Mouse (Mus musculus) cerebellum, adult 9-11 months (tissue): ENCODE measurements around the gene Fer1l5.
A peak's percentile ranks its signal among the peaks of the same experiment; 100 is the strongest.

Source experiments
- DNase-seq: peaks from one replicate; pipeline ENCODE4 v3.0.0; 2022

Gene Fer1l5

DNA sequence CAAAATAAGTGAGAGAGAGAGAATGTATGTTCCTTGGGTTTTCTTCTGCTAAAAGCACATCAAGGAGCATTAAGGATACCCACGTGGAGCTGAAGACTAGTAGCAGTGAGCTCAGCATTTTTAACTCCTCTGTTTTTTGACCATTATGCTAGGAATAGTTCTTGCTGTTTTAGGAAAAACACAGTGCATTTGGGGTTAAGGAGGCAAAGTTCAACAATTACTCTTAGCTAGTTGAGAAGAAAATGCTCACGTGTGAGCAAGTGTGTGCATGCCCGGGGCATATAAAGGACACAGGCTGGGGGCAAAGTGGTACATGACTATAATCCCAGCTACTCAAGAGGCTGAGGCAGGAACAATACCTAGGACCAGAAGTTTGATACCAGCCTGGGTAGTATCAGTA lies 61.5 kb downstream of the Fer1l5 start:
- no peak for DNase-seq

DNA sequence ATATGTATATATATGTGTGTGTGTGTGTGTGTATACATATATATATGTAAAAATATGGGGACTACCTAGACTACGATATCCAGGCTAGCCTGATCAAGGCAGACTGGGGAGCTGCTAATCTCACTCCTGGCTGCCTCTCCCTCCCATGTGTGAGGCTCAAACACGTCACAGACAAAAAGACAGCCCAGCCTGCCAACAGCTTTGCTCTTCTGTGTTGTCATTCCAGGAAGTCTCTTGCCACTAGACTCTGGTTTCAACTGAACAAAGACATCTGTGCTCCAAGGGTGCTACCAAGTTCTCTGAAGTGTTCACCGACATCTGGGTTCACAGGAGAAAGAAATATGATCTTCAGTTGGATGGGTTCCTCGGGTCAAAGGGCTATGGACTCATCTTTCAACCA lies 63.0 kb downstream of the Fer1l5 start:
- no peak for DNase-seq

DNA sequence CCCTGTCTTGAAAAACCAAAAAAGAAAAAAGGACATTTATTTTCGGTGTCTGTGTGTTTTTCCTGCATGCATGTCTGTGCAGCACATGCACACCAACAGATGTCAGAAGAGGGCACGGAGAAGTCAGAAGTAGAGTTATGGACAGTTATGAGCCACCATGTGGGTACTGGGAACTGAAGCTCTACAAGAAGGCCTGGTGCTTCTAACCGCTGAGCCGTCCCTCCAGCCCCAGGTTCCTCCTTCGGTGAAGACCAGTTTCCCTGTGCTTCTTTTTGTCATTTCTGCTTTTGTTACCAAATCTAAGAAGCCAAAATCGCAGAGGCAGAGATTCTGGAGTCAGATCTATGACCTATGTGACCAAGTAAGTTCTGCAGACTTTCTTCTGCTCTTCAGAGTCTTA lies 64.4 kb downstream of the Fer1l5 start:
- DNase-seq: no peak

DNA sequence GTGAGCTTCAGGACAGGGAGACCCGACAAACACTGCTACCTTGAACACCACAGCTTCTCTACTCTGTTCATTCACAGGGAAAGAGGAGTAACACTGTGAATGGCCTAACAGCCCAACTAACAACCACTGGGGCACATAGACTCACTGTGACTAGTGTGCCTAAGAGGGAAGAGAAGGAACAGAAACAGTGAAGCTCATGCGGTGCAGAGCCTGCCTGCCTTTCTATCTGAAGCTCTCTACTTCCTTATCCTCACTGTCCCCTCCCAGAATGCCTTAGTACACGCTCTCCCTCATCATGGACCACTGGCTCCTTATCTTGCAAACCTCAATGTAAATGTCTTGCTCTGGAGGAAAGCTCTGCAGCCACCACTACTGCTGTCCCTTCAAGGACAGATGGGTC lies 65.1 kb downstream of the Fer1l5 start:
- no peak for DNase-seq

GRCm38 (mm10) chr1:36441101-36441500 lies 69.0 kb downstream of the Fer1l5 start:
- DNase-seq: peak; percentile 78

- DNase-seq: peak; percentile 97
Measured at GRCm38 (mm10) chr1:36444471-36445464, 72.7 kb downstream of the Fer1l5 start, which contains the start of gene Lman2l. Gene Lman2l, minus strand, starts transcription at chr1:36445271.

- no peak for DNase-seq
Measured at GRCm38 (mm10) chr1:36445508-36445907, 73.4 kb downstream of the Fer1l5 start.

DNA sequence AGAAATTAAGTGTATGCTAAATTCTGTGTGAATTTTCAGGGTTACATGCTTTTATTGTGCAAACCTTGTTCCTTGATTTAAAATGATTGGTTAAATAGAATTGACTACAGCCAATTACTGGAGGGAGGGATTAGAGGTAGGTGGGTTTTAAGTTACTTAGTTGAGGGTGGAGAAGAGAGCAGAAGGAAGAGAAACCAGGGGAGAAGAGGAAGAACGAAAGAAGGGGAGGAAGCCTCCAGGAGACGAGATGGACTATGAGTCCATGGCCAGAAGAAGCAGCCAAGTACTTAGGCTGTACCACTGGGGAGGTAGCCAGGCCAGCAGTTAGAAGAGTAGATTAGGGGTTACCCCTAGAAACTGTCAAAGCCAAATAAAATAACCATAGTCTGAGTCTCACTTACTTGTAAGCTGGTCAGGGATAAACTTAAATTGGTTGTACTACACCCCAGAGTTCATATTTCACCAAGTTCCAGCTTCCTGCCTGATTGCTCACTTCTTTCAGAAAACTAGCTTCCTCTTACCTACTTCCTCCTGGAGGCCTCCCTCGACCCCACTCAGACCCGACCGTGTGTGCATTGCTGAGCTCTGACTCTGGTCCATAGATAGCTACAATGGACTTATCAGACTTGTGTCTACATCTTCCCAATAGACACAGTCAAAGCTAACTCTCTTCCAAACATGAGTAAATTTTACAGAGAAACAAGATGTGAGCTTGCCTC lies 74.2 kb downstream of the Fer1l5 start:
- no peak for DNase-seq

GRCm38 (mm10) chr1:36446841-36447240 lies 74.8 kb downstream of the Fer1l5 start:
- DNase-seq: no peak

DNA sequence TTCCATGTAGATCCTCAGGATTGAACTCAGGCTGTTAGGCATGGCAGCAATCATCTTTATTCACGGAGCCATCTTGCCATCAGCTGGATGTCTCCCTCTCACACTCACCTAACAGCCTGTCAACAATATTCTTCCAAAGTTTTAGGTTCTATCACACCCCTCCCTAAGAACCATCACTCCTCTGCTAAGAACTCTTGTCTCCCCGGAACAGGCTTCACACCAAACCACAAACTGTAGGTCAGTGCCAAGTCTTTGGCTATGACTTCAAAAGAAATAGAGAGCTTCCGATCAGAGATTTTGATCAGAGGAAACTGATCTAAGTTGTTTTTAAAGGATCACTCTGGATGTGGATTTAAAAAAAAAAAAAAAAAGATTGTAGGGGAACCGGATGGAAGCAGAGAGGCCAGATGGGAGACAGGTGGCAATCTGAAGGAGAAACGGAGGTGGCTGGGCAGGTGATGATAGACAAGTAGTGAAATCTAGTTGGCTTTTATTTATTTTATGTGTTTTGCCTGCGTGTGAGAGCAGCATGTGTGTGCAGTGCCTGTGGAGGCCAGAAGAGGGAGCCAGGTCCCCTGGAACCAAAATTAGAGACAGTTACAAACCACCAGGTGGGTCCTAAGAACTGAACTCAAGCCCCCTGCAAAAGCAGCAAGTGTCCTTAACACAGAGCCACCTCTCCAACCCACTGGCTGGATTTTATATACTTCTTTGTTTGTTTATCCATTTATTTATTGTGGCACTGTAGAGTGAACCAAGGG lies 82.1 kb downstream of the Fer1l5 start:
- DNase-seq: no peak

GRCm38 (mm10) chr1:36457388-36458014 lies 85.4 kb downstream of the Fer1l5 start:
- DNase-seq: no peak

DNA sequence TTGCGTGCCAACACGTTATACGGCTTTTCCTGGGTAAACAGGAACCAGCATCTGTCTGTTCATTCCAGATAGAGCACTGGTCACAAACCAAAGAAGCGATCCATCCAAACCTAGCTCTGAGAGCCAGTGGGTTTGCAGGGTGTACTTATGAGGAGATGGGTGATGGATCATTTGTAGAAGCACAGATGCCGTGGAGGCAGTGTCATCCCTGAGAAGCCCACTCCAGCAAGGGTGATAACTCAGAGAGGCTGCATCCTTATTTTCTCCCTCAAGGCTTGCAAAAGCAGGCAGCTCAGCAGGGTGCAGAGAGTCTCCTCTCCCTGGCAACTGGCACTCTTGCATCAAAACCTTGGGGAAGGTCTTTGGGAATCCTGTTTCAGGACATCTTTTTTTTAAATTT lies 86.1 kb downstream of the Fer1l5 start:
- DNase-seq: no peak

GRCm38 (mm10) chr1:36461829-36462228 lies 89.7 kb downstream of the Fer1l5 start:
- DNase-seq: no peak

GRCm38 (mm10) chr1:36465641-36466160 lies 93.6 kb downstream of the Fer1l5 start:
- no peak for DNase-seq

DNA sequence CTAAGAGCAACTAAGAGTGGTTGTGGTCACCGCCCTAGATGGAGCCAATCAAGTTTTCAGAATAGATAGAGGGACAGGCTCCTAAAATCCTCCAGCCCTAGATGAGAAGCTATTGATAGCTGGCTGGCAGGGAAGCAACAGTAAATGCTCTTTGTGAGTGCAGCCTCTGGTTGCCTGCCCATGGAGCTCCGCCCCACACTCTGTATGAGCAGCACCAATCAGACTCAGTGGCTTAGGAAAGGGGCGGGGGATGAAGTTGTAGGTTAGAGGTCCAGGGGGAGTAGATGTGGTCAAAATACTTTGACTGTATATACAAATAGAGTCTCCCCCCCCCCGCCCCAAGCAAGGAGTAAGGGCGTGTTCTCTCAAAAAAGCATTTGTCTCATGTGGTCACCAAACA lies 95.4 kb downstream of the Fer1l5 start:
- no peak for DNase-seq

DNA sequence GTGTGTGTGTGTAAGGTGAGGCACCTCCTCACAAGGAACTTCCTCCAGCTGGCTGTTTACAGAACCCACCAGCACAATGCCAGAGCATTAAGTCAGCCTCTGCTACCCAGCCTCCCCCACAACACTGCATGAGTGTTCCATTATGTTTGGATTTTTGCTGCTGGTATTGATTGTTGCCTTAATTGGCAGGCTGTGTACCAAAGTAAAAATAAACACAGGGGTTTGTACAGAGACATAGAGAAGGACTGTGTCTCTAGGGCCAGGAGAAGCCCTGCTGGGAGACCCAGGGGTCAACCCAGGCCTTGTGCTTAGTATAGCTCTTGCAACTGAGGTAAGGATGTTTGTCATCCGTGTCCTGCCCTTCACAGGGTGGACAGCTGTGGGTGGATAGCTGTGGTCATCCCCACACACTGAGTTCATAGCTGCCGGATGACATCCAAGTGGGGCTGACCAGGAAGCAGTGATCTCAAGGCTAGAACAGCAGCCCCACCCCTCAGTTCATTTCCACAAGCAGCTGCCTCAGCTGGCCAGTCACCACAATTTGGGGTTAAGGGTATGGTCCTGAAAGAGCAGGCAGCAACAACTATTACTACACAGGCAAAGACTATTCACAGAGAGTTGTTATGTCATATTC lies 97.8 kb downstream of the Fer1l5 start:
- DNase-seq: peak; percentile 50

DNA sequence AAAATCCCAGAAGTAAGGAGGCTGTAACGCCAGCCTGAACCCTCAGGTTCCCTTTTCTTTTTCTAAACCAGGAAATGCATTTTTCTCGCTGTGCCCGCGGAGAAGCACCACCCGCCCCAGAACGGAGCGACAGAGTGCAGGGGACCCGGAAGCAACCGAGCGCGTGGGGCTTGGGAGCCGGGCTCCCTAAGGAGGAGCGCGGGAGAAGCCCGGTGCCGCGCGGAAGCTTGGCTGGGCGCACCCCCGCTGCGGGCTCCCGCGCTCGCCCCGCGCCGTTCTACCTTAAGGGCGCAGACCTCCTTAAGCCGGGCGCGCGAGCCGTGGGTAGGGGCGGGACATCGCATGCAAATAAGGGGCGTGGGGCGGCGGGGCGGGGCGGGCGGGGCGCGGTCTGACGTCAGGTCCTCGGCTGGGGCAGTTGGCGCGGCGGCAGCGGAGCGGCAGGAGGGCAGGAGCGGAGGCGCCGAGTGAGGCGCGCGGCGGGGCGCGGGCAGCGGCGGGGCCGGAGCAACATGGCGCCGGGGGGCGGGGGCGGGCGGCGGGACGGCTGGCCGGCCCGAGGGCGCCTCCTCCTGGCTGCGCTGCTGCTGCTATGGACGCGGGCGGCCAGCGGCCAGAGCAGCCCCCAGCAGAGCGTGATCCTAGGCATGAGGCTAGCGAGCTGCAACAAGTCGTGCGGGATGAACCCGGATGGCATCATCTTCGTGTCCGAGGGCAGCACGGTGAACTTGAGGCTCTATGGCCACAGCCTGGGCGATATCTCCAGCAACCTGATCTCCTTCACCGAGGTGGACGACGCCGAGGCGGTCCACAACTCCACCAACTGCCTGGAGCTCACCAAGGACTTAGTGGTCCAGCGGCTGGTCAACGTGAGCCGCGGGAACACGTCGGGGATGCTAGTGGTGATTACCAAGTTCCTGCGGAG lies 99.4 kb downstream of the Fer1l5 start, which contains the start of gene Cnnm4:
Cnnm4 (plus strand) TSS at position 440 of the 925 bp plus-strand sequence.
- DNase-seq: peak; percentile 88
